Mouse (Mus musculus): ENCODE measurements around the gene Lst1. TPM values are rescaled to one million over a fixed set of nuclear protein-coding genes. Genes with fewer than 3 reads are reported as not detected.

The Lst1 gene
- total RNA-seq, 2 experiments from 2014 or later = 0.78 TPM; not detected in 1

- no peak for DNase-seq
Measured at GRCm38 (mm10) chr17:35159638-35160037, 28.6 kb downstream of the Lst1 start.

GRCm38 (mm10) chr17:35158850-35159593 is 29.2 kb downstream of the Lst1 start:
- no peak for DNase-seq

- no peak for DNase-seq
Measured at GRCm38 (mm10) chr17:35157661-35158175, 30.5 kb downstream of the Lst1 start.

GRCm38 (mm10) chr17:35157254-35157653 is 31.0 kb downstream of the Lst1 start:
- DNase-seq = no peak

GRCm38 (mm10) chr17:35156461-35157200 is 31.6 kb downstream of the Lst1 start:
- DNase-seq = no peak

- DNase-seq = no peak
Measured at GRCm38 (mm10) chr17:35155451-35155850, 32.8 kb downstream of the Lst1 start.

- no peak for DNase-seq
Measured at GRCm38 (mm10) chr17:35154616-35155015, 33.6 kb downstream of the Lst1 start.

GRCm38 (mm10) chr17:35153931-35154330 is 34.3 kb downstream of the Lst1 start:
- DNase-seq = no peak

GRCm38 (mm10) chr17:35153077-35153476 is 35.2 kb downstream of the Lst1 start:
- DNase-seq = no peak

GRCm38 (mm10) chr17:35152121-35152520 is 36.1 kb downstream of the Lst1 start:
- no peak for DNase-seq

GRCm38 (mm10) chr17:35147922-35148639 is 40.2 kb downstream of the Lst1 start:
- no peak for DNase-seq

GRCm38 (mm10) chr17:35147348-35147747 is 40.9 kb downstream of the Lst1 start:
- no peak for DNase-seq

GRCm38 (mm10) chr17:35146139-35146538 is 42.1 kb downstream of the Lst1 start:
- DNase-seq = no peak

- DNase-seq = no peak
Measured at GRCm38 (mm10) chr17:35141971-35142370, 46.3 kb downstream of the Lst1 start.

GRCm38 (mm10) chr17:35140490-35140996 is 47.7 kb downstream of the Lst1 start:
- no peak for DNase-seq

- no peak for DNase-seq
Measured at GRCm38 (mm10) chr17:35139269-35139668, 49.0 kb downstream of the Lst1 start.

GRCm38 (mm10) chr17:35135591-35136320 is 52.5 kb downstream of the Lst1 start:
- no peak for DNase-seq
